13 mouse cellular contexts compared by ENCODE assay signal in the genomic region with DNA sequence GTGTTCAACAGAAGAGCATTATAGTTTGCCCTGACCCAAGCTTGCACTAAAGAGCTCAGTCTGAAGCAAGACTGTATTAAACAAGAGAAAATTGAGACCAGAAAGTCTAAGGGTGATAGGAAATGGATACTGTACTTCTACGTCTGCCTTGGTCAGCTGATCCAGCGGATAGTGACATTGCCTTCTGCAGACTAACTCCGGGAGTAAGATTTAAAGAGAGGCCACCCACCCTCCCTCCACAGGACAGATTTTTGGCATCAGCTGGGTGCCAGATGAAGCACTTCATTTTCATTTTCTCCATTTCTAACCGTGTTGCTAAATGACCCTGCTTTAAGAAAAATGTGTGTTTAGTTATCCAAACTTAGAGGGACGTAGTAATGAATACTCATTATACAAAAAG.
"Had no signal": no experiment of that assay in that cellular context is flagged by ENCODE, and none has a peak within 500 bp of the region (broad histone marks: within the 10 kb centered on the region; RNA-seq: fewer than 3 reads in every experiment).

No protein-coding gene starts in this region.

- H3K36me3 ChIP-seq: liver, embryonic 12.5 days; liver, embryonic 15.5 days had no signal

- H3K27me3 ChIP-seq: liver, embryonic 12.5 days; liver, embryonic 15.5 days had no signal

- DNase-seq: kidney, adult 18-20 months; kidney, postnatal 25 days; layer of hippocampus, adult 9-11 months; liver; midbrain, embryonic 14.5 days; thymus, adult 18-20 months; thymus, postnatal 36 days had no signal

- H3K27ac ChIP-seq: layer of hippocampus, adult 2 months; liver, embryonic 12.5 days; liver, embryonic 15.5 days had no signal

- H3K9me3 ChIP-seq: liver, embryonic 12.5 days; liver, embryonic 15.5 days had no signal

- H3K9ac ChIP-seq: liver, embryonic 12.5 days; liver, embryonic 15.5 days had no signal

- H3K4me2 ChIP-seq: liver, embryonic 12.5 days; liver, embryonic 15.5 days; midbrain, embryonic 11.5 days had no signal

- ATAC-seq: inflammation-experienced regulatory T-cells, adult 6 months; intestine, embryonic 16.5 days; liver, embryonic 12.5 days had no signal

- H3K4me3 ChIP-seq: layer of hippocampus, adult 2 months; liver, embryonic 12.5 days; liver, embryonic 15.5 days had no signal

- H3K4me1 ChIP-seq: liver, embryonic 12.5 days; liver, embryonic 15.5 days had no signal
